Mouse (Mus musculus) cerebellum, adult 8-10 months (tissue): ENCODE results near the gene Coa7.

Source experiments
- DNase-seq: peaks from one replicate; pipeline ENCODE4 v3.0.0; 2022

Coa7 gene

GRCm38 (mm10) chr4:108327730-108328484 is at the start of gene Coa7:
Gene Coa7 (plus strand): TSS chr4:108328140.
- DNase-seq: peak; percentile 99

GRCm38 (mm10) chr4:108300266-108300665 is 27.7 kb upstream of the Coa7 start:
- no peak for DNase-seq

- DNase-seq: peak; percentile 83
Measured at GRCm38 (mm10) chr4:108300670-108301373, 27.1 kb upstream of the Coa7 start, which contains the start of gene Zyg11b. Gene Zyg11b (minus strand): TSS chr4:108301096.

- no peak for DNase-seq
Measured at GRCm38 (mm10) chr4:108302296-108302890, 25.5 kb upstream of the Coa7 start.

DNA sequence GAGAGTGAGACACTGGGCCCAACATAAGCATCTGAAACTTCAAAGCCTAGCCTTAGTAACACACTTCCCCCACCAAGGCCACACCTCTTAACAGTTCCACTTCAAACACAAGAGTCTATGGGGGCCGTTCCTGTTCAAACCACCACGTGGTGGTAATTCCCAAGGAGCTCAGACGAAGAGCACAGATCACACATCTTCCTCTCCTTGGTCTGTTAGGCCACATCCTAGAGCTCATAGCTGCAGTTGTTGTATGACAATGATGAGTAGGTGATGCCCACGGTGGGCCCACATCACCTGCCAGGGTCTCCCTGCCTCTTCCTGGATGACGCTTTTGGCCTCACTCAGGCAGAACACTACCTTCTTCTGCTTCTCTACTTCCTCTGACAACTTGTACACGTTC is 17.2 kb upstream of the Coa7 start:
- no peak for DNase-seq

DNA sequence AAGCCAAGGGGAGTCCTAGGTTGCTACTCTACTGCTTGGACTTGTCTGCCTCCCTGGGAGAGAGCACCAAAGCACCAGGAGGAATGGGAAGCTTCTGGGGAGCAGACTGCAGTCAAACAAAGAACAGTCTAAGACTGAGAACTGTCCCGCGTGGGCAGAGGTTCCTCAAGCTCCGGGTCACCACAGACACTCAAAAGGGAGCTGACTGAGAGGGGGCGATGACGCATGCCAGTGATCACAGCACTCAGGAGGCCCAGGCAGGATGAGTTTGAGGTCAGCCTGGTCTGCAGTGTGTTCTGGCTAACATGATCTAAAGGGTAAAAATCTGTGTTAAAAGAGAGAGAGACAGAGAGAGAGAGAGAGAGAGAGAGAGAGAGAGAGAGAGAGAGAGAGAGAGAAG is 13.9 kb upstream of the Coa7 start:
- no peak for DNase-seq

- no peak for DNase-seq
Measured at GRCm38 (mm10) chr4:108317656-108318605, 10.0 kb upstream of the Coa7 start.

GRCm38 (mm10) chr4:108318649-108319615 is 9.0 kb upstream of the Coa7 start:
- no peak for DNase-seq

- no peak for DNase-seq
Measured at GRCm38 (mm10) chr4:108319747-108320146, 8.2 kb upstream of the Coa7 start.

DNA sequence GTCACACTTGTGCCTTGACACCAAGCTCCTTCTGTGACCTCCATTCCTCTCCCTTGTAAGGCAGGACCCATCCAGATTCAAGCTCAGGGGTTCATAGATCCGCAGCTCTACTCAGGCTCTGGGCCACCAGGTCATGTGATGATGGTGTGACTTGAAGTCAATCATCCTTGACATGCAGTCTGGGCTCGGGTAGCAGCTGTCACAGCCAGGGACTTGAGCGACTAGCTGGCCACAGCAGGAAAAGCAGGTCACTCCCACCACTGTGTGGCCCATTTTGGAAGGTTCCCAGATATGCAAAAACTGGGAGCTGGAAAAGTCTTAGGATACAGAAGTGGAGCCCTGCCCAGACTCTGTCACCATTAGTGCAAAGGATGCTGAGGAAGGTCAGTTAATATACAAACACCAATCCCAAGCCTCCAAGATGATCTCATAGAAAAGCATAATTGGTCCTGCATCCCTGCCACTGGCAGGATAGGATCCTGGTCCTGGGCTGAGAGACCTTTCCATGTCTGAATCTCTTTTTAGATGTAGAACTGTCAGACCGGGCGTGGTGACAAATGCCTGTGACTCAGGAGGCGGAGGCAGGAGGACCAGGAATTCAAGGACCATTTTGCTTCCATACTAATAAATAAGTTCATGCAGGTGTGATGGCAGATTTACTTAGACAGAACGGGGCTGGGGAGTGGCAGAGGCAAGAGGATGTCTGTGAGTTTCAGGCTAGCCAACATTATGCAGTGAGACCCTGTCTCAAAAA is 7.1 kb upstream of the Coa7 start:
- DNase-seq: no peak

GRCm38 (mm10) chr4:108323588-108323987 is 4.4 kb upstream of the Coa7 start:
- DNase-seq: no peak

GRCm38 (mm10) chr4:108327071-108327579 is 815 bp upstream of the Coa7 start:
- peak; percentile 56 for DNase-seq

- no peak for DNase-seq
Measured at GRCm38 (mm10) chr4:108329840-108330239, 1.9 kb downstream of the Coa7 start.

- DNase-seq: no peak
Measured at GRCm38 (mm10) chr4:108332041-108332440, 4.1 kb downstream of the Coa7 start.

- DNase-seq: no peak
Measured at GRCm38 (mm10) chr4:108335413-108335812, 7.5 kb downstream of the Coa7 start.

GRCm38 (mm10) chr4:108336765-108337164 is 8.8 kb downstream of the Coa7 start:
- DNase-seq: no peak

GRCm38 (mm10) chr4:108337817-108338216 is 9.9 kb downstream of the Coa7 start:
- no peak for DNase-seq

GRCm38 (mm10) chr4:108338321-108338733 is 10.4 kb downstream of the Coa7 start:
- peak; percentile 43 for DNase-seq

- peak; percentile 23 for DNase-seq
Measured at GRCm38 (mm10) chr4:108338811-108339210, 10.9 kb downstream of the Coa7 start.

DNA sequence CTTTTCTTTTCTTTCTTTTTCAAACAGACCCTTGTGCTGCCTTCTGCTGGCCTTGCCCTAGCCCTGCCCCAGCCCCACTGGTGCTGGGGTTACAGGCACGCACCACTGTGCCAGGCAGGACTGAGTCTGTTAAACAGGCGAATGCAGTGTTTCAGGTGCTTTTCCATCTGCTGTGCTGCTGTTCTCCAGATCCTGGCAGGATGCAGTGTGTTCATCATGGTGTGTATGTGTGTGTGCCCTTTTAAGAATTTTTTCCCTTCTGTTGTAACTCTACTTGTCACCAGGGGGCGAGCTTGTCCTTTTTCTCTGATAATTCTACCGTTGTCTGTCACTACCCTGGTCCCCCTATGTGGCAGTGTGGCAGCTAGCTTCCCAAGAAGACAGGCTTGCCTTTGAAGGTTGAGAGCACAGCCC is 11.3 kb downstream of the Coa7 start:
- DNase-seq: peak; percentile 71
